Mouse (Mus musculus): ENCODE results near the gene Ralgps1. TPM values are rescaled to one million over a fixed set of nuclear protein-coding genes. Genes with fewer than 3 reads are reported as not detected.

Gene Ralgps1
- total and polyA plus RNA-seq, 3 experiments = 0.89 to 2.6 TPM; not detected in 1

DNA sequence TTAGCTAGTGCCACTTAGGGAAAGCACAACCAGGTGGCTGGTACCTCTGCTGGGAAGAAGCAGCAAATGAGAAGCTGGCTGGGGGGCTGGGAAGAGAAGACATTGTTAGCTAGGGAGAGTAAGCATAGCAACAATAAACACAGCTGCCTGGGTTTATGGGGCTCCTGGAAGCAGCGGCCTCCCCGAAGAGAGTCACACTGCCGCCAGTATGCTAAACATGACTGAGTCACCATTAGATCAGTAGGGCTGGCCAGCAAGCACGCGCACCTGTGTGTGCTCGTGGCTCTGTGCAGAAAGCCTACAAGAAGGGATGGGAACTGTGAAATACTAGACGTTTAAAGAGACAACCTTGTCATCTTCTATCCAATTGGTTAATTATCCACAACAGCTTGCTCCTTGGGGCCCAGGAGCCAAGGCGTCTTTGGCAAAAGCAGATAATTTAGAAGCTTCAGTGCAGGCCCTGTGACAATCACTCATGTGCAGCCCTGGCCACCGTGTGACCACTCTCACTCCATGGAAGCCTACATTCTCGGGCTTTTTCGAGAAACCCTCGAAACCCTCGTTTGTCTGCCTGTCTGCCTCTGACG, 165.3 kb downstream of the Ralgps1 start:
- no peaks in the 10 kb centered on the region for H3K27me3 ChIP-seq (ENCODE audit: control insufficient read depth in 1 of 2, insufficient read depth in 2 of 2, low read length in 2 of 2)
- H3K4me1 ChIP-seq (ENCODE audit: control insufficient read depth in 1 of 2, insufficient read depth in 2 of 2, low read length in 2 of 2) = no peaks in the 10 kb centered on the region
- no peak for DNase-seq (ENCODE audit: low read depth, low spot score)
- H3K79me2 ChIP-seq (ENCODE audit: control insufficient read depth, insufficient read depth, low read length, poor library complexity) = no peaks in the 10 kb centered on the region
- no peaks in the 10 kb centered on the region for H3K9me3 ChIP-seq (replicated peaks; ENCODE audit: insufficient read depth, low read length)
- no peak overlapping the region for H3K27ac ChIP-seq (ENCODE audit: control insufficient read depth, low read depth, low read length)
- H3K4me3 ChIP-seq (ENCODE audit: control insufficient read depth in 1 of 2, insufficient read depth in 1 of 2, low read depth in 2 of 2, low read length in 2 of 2) = no peak overlapping the region
- H3K36me3 ChIP-seq (ENCODE audit: control insufficient read depth in 1 of 2, insufficient read depth in 2 of 2, low read length in 2 of 2) = no peaks in the 10 kb centered on the region
- H3K9ac ChIP-seq (ENCODE audit: control insufficient read depth, low read depth, low read length, poor library complexity, severe bottlenecking) = no peak overlapping the region
- no peak for TF ChIP-seq RCOR1 (IDR thresholded peaks at IDR 0.05; ENCODE audit: low read depth, low read length)
- no peak for TF ChIP-seq POLR2A (IDR thresholded peaks at IDR 0.05; ENCODE audit: control insufficient read depth in 1 of 2, insufficient read depth in 1 of 2, low read depth in 1 of 2, low read length in 2 of 2, poor library complexity in 1 of 2)
- TF ChIP-seq UBTF (IDR thresholded peaks at IDR 0.05; ENCODE audit: borderline replicate concordance, insufficient read depth, low read depth, low read length) = no peak
- TF ChIP-seq ZMIZ1 (IDR thresholded peaks at IDR 0.05; ENCODE audit: low read depth, low read length) = no peak
- no peak for TF ChIP-seq CHD1 (IDR thresholded peaks at IDR 0.05; ENCODE audit: low read depth, low read length)
- TF ChIP-seq MAZ (IDR thresholded peaks at IDR 0.05; ENCODE audit: low read depth, low read length) = no peak
- TF ChIP-seq MYC (IDR thresholded peaks at IDR 0.05; ENCODE audit: low read depth, low read length) = no peak
- no peak for TF ChIP-seq NELFE (IDR thresholded peaks at IDR 0.05; ENCODE audit: low read depth, low read length)
- TF ChIP-seq NRF1 (IDR thresholded peaks at IDR 0.05; ENCODE audit: insufficient read depth, low read depth, low read length, poor library complexity, severe bottlenecking) = no peak
- no peak for TF ChIP-seq HCFC1 (IDR thresholded peaks at IDR 0.05; ENCODE audit: low read depth, low read length)
- no peak for TF ChIP-seq MYB (IDR thresholded peaks at IDR 0.05; ENCODE audit: low read depth, low read length)
- TF ChIP-seq CTCF (IDR thresholded peaks at IDR 0.05 in 2 of 3, conservative IDR thresholded peaks at IDR 0.05 in 1 of 3; ENCODE audit: control insufficient read depth in 1 of 3, insufficient read depth in 1 of 3, low read depth in 2 of 3, low read length in 3 of 3, poor library complexity in 1 of 3, severe bottlenecking in 1 of 3) = no peak
- TF ChIP-seq RAD21 (IDR thresholded peaks at IDR 0.05; ENCODE audit: low read depth, low read length) = no peak
- no peak for TF ChIP-seq MAX (IDR thresholded peaks at IDR 0.05; ENCODE audit: low read length)
- TF ChIP-seq MEF2A (IDR thresholded peaks at IDR 0.05; ENCODE audit: extremely low read depth, insufficient replicate concordance, low read depth, low read length, poor library complexity, severe bottlenecking) = no peak
- no peak for TF ChIP-seq POLR2AphosphoS5 (IDR thresholded peaks at IDR 0.05; ENCODE audit: borderline replicate concordance, low read depth, low read length)
- TF ChIP-seq ZC3H11A (IDR thresholded peaks at IDR 0.05; ENCODE audit: low read depth, low read length) = no peak
- TF ChIP-seq MAFK (IDR thresholded peaks at IDR 0.05; ENCODE audit: borderline replicate concordance, low read depth, low read length) = no peak
- no peak for TF ChIP-seq TCF12 (IDR thresholded peaks at IDR 0.05; ENCODE audit: low read depth, low read length)
- TF ChIP-seq MXI1 (IDR thresholded peaks at IDR 0.05; ENCODE audit: low read depth, low read length) = no peak

DNA sequence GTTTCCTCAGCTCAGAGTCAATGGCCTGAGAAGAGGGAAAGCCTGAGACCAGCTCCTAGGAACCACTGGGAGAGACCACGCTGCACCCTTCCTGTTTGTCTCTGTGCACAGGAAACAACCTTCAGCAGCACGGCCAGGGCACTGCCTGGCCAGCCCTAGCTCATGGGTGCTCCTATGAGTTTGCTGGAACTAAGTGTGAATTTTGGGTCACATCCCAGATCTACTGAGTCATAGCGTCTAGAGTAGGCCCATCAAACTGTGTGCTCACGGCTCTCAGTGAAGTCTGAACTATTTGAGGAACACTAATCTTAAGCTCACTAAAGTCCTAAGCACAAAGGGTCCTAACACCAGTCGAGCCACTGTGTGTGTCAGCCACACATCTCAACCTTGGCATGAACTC, 166.3 kb downstream of the Ralgps1 start:
- H3K36me3 ChIP-seq (ENCODE audit: control insufficient read depth in 1 of 2, insufficient read depth in 2 of 2, low read length in 2 of 2) = no peaks in the 10 kb centered on the region
- TF ChIP-seq POLR2AphosphoS2 (IDR thresholded peaks at IDR 0.05; ENCODE audit: low read length) = no peak
- TF ChIP-seq GABPA (IDR thresholded peaks at IDR 0.05; ENCODE audit: low read depth, low read length) = no peak
- no peak for TF ChIP-seq ELF1 (IDR thresholded peaks at IDR 0.05; ENCODE audit: low read depth, low read length)
- no peak for TF ChIP-seq USF1 (IDR thresholded peaks at IDR 0.05; ENCODE audit: low read depth, low read length)
- no peak for TF ChIP-seq RAD21 (IDR thresholded peaks at IDR 0.05; ENCODE audit: low read depth, low read length)
- no peak for TF ChIP-seq MAZ (IDR thresholded peaks at IDR 0.05; ENCODE audit: low read depth, low read length)
- TF ChIP-seq NRF1 (IDR thresholded peaks at IDR 0.05; ENCODE audit: insufficient read depth, low read depth, low read length, poor library complexity, severe bottlenecking) = no peak
- TF ChIP-seq TAL1 (IDR thresholded peaks at IDR 0.05; ENCODE audit: low read length) = no peak
- TF ChIP-seq ZMIZ1 (IDR thresholded peaks at IDR 0.05; ENCODE audit: low read depth, low read length) = no peak
- TF ChIP-seq KAT2A (conservative IDR thresholded peaks at IDR 0.05; ENCODE audit: low read depth, low read length) = no peak
- TF ChIP-seq SMC3 (IDR thresholded peaks at IDR 0.05; ENCODE audit: low read depth, low read length) = no peak
- no peak overlapping the region for H3K27ac ChIP-seq (ENCODE audit: control insufficient read depth, low read depth, low read length)
- no peaks in the 10 kb centered on the region for H3K9me3 ChIP-seq (replicated peaks; ENCODE audit: insufficient read depth, low read length)
- H3K27me3 ChIP-seq (ENCODE audit: control insufficient read depth in 1 of 2, insufficient read depth in 2 of 2, low read length in 2 of 2) = no peaks in the 10 kb centered on the region
- no peaks in the 10 kb centered on the region for H3K4me1 ChIP-seq (ENCODE audit: control insufficient read depth in 1 of 2, insufficient read depth in 2 of 2, low read length in 2 of 2)
- no peak overlapping the region for H3K4me3 ChIP-seq (ENCODE audit: control insufficient read depth in 1 of 2, insufficient read depth in 1 of 2, low read depth in 2 of 2, low read length in 2 of 2)
- H3K9ac ChIP-seq (ENCODE audit: control insufficient read depth, low read depth, low read length, poor library complexity, severe bottlenecking) = no peak overlapping the region
- DNase-seq (ENCODE audit: low read depth, low spot score) = no peak
- H3K79me2 ChIP-seq (ENCODE audit: control insufficient read depth, insufficient read depth, low read length, poor library complexity) = no peaks in the 10 kb centered on the region

Measured in MEL (cell line).